Mouse (Mus musculus) liver, embryonic 16.5 days (tissue): ENCODE measurements around the gene Pfn4. TPM values are rescaled to one million over a fixed set of nuclear protein-coding genes. Genes with fewer than 3 reads are reported as not detected.

Source experiments
- ATAC-seq: fragments of 200-750 bp; cut with Nextera tagmentation; 2 replicates; pipeline ENCODE4 v1.8.0; 2017; ENCODE audit warnings: low read depth, mild to moderate bottlenecking, moderate number of reproducible peaks, moderate library complexity
- H3K27ac ChIP-seq: fragments of 300-500 bp; sonication (generic); 2 replicates; pipeline ENCODE4 v1.5.1; 2014; ENCODE audit warnings: mild to moderate bottlenecking, low read length
- H3K27me3 ChIP-seq: fragments of 300-500 bp; sonication (generic); 2 replicates; pipeline ENCODE4 v1.6.1; 2014; ENCODE audit warnings: low read depth, low read length, mixed read lengths; ENCODE audit not compliant: control insufficient read depth, insufficient read depth
- H3K36me3 ChIP-seq: fragments of 300-500 bp; sonication (generic); 2 replicates; pipeline ENCODE4 v1.6.1; 2014; ENCODE audit warnings: mild to moderate bottlenecking; ENCODE audit not compliant: control insufficient read depth, insufficient read depth
- H3K4me1 ChIP-seq: fragments of 300-500 bp; sonication (generic); 2 replicates; pipeline ENCODE4 v1.6.1; 2014; ENCODE audit warnings: low read depth, low read length, mixed read lengths; ENCODE audit not compliant: control insufficient read depth
- H3K4me2 ChIP-seq: fragments of 300-500 bp; sonication (generic); 2 replicates; pipeline ENCODE4 v1.6.1; 2014; ENCODE audit warnings: low read depth, low read length, mixed read lengths
- H3K4me3 ChIP-seq: fragments of 300-500 bp; sonication (generic); 2 replicates; pipeline ENCODE4 v1.5.1; 2014; ENCODE audit warnings: low read depth, mild to moderate bottlenecking, low read length
- H3K9ac ChIP-seq: fragments of 300-500 bp; sonication (generic); 2 replicates; pipeline ENCODE4 v1.6.1; 2014; ENCODE audit warnings: low read depth, low read length
- H3K9me3 ChIP-seq: fragments of 300-500 bp; sonication (generic); replicated peaks from 2 replicates; pipeline ENCODE4 v1.6.1; 2016; ENCODE audit warnings: low read length; ENCODE audit not compliant: control insufficient read depth
- WGBS: fragments of 180-500 bp; shearing (Covaris S2); extraction: QIAGEN DNeasy Blood & Tissue Kit; methylation state at CpG from one replicate; pipeline ENCODE4 v1.1.7; 2014; ENCODE audit not compliant: insufficient replicate concordance; 5-methylcytosine and 5-hydroxymethylcytosine counted together
- polyA plus RNA-seq: library from polyadenylated mRNA; unstranded; fragments of >200 nt; fragmentation: Nextera tagmentation; extraction: Ambion mirVana; gene quantifications from 2 replicates; pipeline ENCODE4 v1.2.1, GENCODE M21; 2015

Pfn4 gene
- 0.47 and 0.76 TPM in 2 replicates for polyA plus RNA-seq

DNA sequence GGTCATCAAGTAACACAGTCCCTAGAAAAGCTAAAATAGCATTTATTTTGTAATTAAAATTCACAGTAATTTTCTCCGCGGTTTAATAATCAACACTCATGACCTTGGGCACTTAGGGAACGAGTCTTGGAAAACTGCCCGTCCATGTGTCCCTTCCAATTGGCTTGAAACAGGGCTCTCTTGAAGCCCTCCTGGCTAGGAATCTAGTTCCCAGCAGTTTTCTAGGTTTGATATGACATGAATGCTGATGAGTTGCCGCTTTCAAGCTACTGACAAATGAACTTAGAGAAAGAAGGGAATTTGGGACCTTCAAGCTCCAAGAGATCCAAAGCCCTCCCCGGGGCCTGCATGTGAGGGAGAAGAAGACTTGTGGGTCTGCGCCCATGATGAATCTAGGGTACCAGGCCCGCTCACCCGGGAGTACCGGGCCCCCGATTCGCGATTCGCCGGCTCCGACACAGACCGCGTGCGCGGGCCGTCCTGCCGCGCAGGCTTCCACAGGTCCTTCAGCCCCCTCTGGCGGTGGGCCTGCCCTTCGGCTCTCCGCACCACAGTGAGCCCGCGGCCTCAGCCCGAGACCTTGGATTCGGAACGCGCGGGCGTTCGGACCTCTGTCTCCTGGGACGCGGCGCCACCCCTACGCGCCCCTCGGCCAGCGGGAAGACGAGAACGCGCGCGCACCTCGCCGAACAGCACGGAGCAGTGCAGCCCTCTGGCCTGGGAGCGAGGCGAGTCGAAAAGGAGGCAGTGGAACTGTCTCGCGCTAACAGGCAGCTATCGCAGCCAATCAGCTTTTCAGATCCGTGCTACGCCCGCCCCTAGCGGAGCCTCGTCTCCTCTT, at the start of gene Pfn4, which contains the start of gene Fam228b:
TSS of gene Pfn4 (plus strand) at position 531 of the 841 bp plus-strand sequence.
TSS of gene Fam228b (minus strand) at position 776 of the 841 bp plus-strand sequence.
- H3K4me3 ChIP-seq, result peak within 1 kb of the TSS; percentile 88
- peak within 1 kb of the TSS; percentile 79 for H3K27ac ChIP-seq
- no peaks in the 10 kb centered on the region for H3K36me3 ChIP-seq
- no peaks in the 10 kb centered on the region for H3K27me3 ChIP-seq
- ATAC-seq, result peak; percentile 97
- 3% methylated on average over 61 of the region's 61 CpGs for WGBS
- peak within 1 kb of the TSS; percentile 95 for H3K4me2 ChIP-seq
- no peaks in the 10 kb centered on the region for H3K9me3 ChIP-seq
- H3K9ac ChIP-seq, result peak within 1 kb of the TSS; percentile 90
- peaks cover 9% of the 10 kb centered on the region for H3K4me1 ChIP-seq

DNA sequence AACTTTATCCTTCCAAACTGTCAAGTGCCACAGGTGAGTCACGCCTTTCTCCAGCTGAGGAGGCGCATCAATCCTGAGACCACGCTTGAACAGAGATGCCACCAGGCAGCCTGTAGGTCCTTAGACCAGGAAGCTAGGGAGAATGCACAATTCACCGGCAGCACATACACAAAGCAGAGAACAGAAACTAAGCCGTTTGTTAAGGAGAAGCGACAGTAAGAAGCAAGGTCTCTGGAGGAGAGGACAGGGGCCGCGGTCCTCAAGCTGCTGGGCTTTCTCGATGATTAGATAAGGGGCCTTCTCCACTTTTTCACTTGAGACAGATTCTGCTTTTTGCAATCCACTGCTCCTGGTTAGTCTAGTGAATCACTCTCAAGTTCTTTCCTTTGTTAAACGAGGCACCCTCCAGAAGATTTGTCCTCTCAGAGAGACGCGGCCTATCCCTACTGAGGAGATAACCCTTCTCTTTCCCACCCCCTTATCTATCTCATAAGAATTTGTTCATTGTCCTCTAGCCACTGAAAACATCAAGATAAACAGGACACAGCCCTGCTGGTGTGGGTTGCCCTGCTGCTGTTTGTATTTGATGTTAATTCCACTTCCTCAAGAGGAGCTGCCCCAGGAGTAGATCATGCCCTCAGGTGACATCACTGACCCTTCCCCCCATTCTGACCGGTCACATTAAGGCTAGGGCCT, 49.6 kb upstream of the Pfn4 start:
- Histone ChIP-seq H3K27ac (peak overlapping the region; percentile 43; the same call in 1 of the 2 replicates), H3K9me3 (no peaks in the 10 kb centered on the region), H3K4me1 (peaks cover 43% of the 10 kb centered on the region), H3K36me3 (no peaks in the 10 kb centered on the region), H3K9ac (no peak overlapping the region), H3K27me3 (no peaks in the 10 kb centered on the region), H3K4me2 (peak overlapping the region; percentile 46), H3K4me3 (peak overlapping the region; percentile 25; the same call in 1 of the 2 replicates)
- peak; percentile 8; the same call in 1 of the 2 replicates for ATAC-seq
- WGBS, result 26% methylated on average over 13 of the region's 13 CpGs

DNA sequence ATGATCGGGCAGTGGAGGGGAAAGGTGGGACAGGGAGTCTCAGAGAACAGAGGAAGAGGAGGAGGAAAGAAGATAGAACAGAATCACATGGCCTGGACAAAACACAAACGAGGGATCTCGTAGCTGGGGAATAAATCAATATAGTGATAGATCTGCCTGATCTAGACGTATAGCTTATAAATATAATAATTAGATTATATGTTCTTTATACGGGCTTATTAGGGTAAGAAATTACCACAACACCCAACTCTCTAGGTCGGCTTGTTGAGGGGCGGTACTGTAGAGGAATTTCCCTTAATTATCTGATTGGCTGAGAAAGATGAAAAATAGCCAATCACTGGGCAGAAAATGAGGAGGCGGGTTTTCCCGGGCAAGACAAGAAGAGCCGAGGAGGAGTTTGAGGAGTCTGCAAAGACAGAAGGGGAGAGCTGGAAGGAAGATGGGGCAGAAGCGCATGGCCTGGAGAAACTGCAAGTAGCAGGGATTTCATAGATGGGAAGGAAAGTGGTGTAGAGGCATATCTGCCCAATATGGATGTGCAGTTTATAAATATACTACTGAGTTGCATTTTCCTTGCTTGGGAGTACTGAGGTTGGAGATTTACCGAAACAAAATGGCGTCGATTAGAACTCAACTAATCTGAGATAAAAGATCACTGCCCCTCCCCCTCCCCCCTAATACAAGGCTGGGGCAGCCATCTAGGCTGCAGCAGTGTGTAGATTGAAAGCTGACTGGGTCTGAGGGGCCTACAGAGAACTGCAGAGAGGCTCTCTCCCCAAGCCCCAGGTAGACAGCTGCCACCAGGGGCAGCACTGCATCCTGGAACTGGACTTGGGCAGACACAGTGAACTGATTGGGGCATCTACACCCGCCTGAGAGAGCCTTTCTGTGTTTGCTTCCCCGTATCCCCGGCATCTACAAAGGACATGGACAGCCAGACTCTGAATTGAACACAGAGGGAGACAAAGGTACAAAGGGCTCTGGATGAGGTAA, 48.8 kb upstream of the Pfn4 start:
- no peak overlapping the region for H3K9ac ChIP-seq
- WGBS, result 49% methylated on average over 17 of the region's 17 CpGs
- peak overlapping the region; percentile 46 for H3K4me2 ChIP-seq
- ATAC-seq, result peak; percentile 69
- H3K36me3 ChIP-seq, result no peaks in the 10 kb centered on the region
- H3K4me3 ChIP-seq, result peak overlapping the region; percentile 25; the same call in 1 of the 2 replicates
- H3K9me3 ChIP-seq, result no peaks in the 10 kb centered on the region
- H3K27ac ChIP-seq, result peak overlapping the region; percentile 43; the same call in 1 of the 2 replicates
- H3K4me1 ChIP-seq, result peaks cover 41% of the 10 kb centered on the region
- H3K27me3 ChIP-seq, result no peaks in the 10 kb centered on the region

DNA sequence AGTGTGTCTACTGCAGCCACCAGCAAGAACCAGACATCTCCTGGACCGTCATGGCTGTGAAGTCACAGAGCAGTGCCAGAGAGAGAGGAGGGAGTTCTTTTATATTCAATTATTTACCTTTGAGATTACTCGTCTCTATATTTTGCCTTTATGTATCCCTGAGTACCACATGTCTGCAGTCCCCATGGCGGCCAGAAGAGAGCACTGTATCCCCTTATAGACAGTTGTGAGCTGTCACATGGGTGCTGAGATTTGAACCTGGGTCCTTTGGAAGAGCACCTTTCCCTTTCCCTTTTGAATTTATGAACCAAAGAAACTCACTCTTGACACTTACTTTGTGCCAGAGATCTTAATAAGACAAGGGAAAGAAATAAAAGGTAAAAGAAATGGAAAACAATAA, 39.7 kb upstream of the Pfn4 start:
- ATAC-seq, result no peak
- no peaks in the 10 kb centered on the region for H3K4me1 ChIP-seq
- H3K9ac ChIP-seq, result no peak overlapping the region
- no peak overlapping the region for H3K27ac ChIP-seq
- H3K4me3 ChIP-seq, result no peak overlapping the region
- H3K9me3 ChIP-seq, result no peaks in the 10 kb centered on the region
- H3K4me2 ChIP-seq, result no peak overlapping the region
- no peaks in the 10 kb centered on the region for H3K36me3 ChIP-seq
- no peaks in the 10 kb centered on the region for H3K27me3 ChIP-seq
- WGBS, result 83% methylated on average over 3 of the region's 3 CpGs

GRCm38 (mm10) chr12:4731629-4732028, 37.2 kb upstream of the Pfn4 start:
- Histone ChIP-seq H3K27ac (no peak overlapping the region), H3K9me3 (no peaks in the 10 kb centered on the region), H3K4me3 (no peak overlapping the region), H3K4me2 (no peak overlapping the region), H3K27me3 (no peaks in the 10 kb centered on the region), H3K9ac (no peak overlapping the region), H3K4me1 (no peaks in the 10 kb centered on the region), H3K36me3 (no peaks in the 10 kb centered on the region)
- ATAC-seq, result no peak
- 63% methylated on average over 4 of the region's 4 CpGs for WGBS

DNA sequence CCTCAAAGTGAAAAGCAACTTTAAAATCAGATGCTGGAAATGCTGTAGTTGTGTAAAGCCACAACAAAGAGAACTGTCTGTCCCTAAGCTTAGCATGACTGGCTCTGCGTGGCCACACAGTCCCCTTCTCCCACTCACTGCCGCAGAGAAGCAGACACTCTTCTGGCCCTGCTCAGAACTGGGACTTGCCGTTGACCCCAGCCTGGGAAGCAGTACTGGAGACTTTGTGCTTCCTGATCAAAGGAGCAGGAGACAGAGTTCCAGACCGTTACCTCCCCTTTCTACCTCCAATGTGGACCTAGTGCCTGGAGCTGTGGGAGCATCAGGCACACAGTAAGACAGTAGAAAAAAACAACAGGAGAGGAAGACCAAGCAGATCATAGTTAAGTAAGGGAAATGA, 36.5 kb upstream of the Pfn4 start:
- no peak for ATAC-seq
- Histone ChIP-seq H3K36me3 (no peaks in the 10 kb centered on the region), H3K27me3 (no peaks in the 10 kb centered on the region), H3K9me3 (no peaks in the 10 kb centered on the region), H3K9ac (no peak overlapping the region), H3K4me3 (no peak overlapping the region), H3K4me2 (no peak overlapping the region), H3K4me1 (no peaks in the 10 kb centered on the region), H3K27ac (no peak overlapping the region)
- 60% methylated on average over 4 of the region's 4 CpGs for WGBS

- no peaks in the 10 kb centered on the region for H3K9me3 ChIP-seq
- H3K4me2 ChIP-seq, result no peak within 1 kb of the TSS
- no peaks in the 10 kb centered on the region for H3K4me1 ChIP-seq
- no peak for ATAC-seq
- H3K9ac ChIP-seq, result no peak within 1 kb of the TSS
- no peak within 1 kb of the TSS for H3K27ac ChIP-seq
- no peak within 1 kb of the TSS for H3K4me3 ChIP-seq
- 79% methylated on average over 18 of the region's 18 CpGs for WGBS
- H3K27me3 ChIP-seq, result no peaks in the 10 kb centered on the region
- H3K36me3 ChIP-seq, result no peaks in the 10 kb centered on the region
Measured at GRCm38 (mm10) chr12:4738031-4738576, 30.7 kb upstream of the Pfn4 start, which contains the start of gene Fam228a. TSS of gene Fam228a (minus strand) at chr12:4738430.

DNA sequence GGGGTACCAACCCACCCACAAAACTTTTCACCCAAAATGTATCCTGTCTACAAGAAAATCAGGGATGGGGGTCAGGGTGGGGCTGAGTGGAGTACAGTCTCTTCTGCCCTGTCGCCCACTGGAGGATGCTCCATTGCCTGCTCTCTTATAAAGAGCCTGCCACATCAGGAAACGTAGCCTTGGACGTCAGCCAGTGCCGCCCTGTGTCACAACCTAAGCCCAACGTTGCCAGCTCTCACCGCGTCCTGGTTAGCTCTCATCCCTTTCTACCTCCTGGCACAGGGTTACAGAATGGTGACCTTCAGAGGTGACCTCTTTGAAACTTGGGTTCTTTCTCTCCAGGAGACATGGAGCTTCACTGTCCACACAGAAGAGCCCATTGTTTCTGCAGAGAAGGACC, 28.0 kb upstream of the Pfn4 start:
- Histone ChIP-seq H3K4me1 (no peaks in the 10 kb centered on the region), H3K36me3 (no peaks in the 10 kb centered on the region), H3K27me3 (no peaks in the 10 kb centered on the region), H3K4me3 (no peak overlapping the region), H3K4me2 (no peak overlapping the region), H3K9ac (no peak overlapping the region), H3K9me3 (no peaks in the 10 kb centered on the region), H3K27ac (no peak overlapping the region)
- 71% methylated on average over 7 of the region's 7 CpGs for WGBS
- ATAC-seq, result no peak
